28 mouse cellular contexts compared by ENCODE assay signal in genomic region chr14:98086794-98087193, GRCm38 (mm10).
"Had no signal": no experiment of that assay in that cellular context is flagged by ENCODE, and none has a peak within 500 bp of the region (broad histone marks: within the 10 kb centered on the region; RNA-seq: fewer than 3 reads in every experiment).

No protein-coding gene starts in this region.

- DNase-seq: cerebellum, adult 8-10 months; cerebellum, adult 9-10 months; cerebellum, adult 9-11 months; cerebellum, postnatal 10 days; cerebellum, postnatal 14 days; cerebellum, postnatal 25 days; cerebellum, postnatal 36 days; embryo, embryonic 11 days; forebrain, postnatal 0 days; gastrocnemius, adult 2 months; gastrocnemius, postnatal 10 days; gastrocnemius, postnatal 14 days; gastrocnemius, postnatal 25 days; gastrocnemius, postnatal 36 days; heart, adult 11 months; heart, adult 18-20 months; heart, adult 2 months had no signal

- H3K27ac ChIP-seq: embryonic facial prominence, embryonic 10.5 days; embryonic facial prominence, embryonic 12.5 days; embryonic facial prominence, embryonic 13.5 days; embryonic facial prominence, embryonic 15.5 days; forebrain, embryonic 10.5 days; forebrain, embryonic 12.5 days; forebrain, embryonic 13.5 days; forebrain, embryonic 15.5 days; gastrocnemius, adult 2 months; heart, adult 2 months had no signal

- ATAC-seq: forebrain, embryonic 13.5 days; forebrain, embryonic 14.5 days; forebrain, embryonic 15.5 days; forebrain, embryonic 16.5 days; forebrain, postnatal 0 days had no signal

- H3K4me3 ChIP-seq: embryonic facial prominence, embryonic 10.5 days; embryonic facial prominence, embryonic 12.5 days; embryonic facial prominence, embryonic 13.5 days; embryonic facial prominence, embryonic 15.5 days; erythroblast, embryonic 14.5 days; forebrain, embryonic 10.5 days; forebrain, embryonic 12.5 days; forebrain, embryonic 13.5 days; forebrain, embryonic 15.5 days; gastrocnemius, adult 2 months; heart, adult 2 months had no signal
